Mouse (Mus musculus) stomach, embryonic 15.5 days (tissue): Measurements from ENCODE around the gene Mrps15. TPM values are rescaled to one million over a fixed set of nuclear protein-coding genes. Genes with fewer than 3 reads are reported as not detected.
A peak's percentile ranks its signal among the peaks of the same experiment; 100 is the strongest.

Experiments used
- ATAC-seq: fragments of 200-750 bp; cut with Nextera tagmentation; 2 replicates; pipeline ENCODE4 v1.8.0; 2017; ENCODE audit warnings: low read depth, moderate number of reproducible peaks, moderate TSS enrichment; ENCODE audit not compliant: insufficient read depth, low FRiP score
- H3K27ac ChIP-seq: fragments of 300-500 bp; sonication (generic); 2 replicates; pipeline ENCODE4 v1.5.1; 2015; ENCODE audit warnings: mild to moderate bottlenecking, inconsistent platforms
- H3K27me3 ChIP-seq: fragments of 300-500 bp; sonication (generic); replicated peaks from 2 replicates; pipeline ENCODE4 v1.6.1; 2015; ENCODE audit warnings: inconsistent platforms
- H3K36me3 ChIP-seq: fragments of 300-500 bp; sonication (generic); 2 replicates; pipeline ENCODE4 v1.6.1; 2015; ENCODE audit warnings: inconsistent platforms
- H3K4me1 ChIP-seq: fragments of 300-500 bp; sonication (generic); 2 replicates; pipeline ENCODE4 v1.6.1; 2015; ENCODE audit warnings: inconsistent platforms
- H3K4me2 ChIP-seq: fragments of 300-500 bp; sonication (generic); 2 replicates; pipeline ENCODE4 v1.6.1; 2015; ENCODE audit warnings: mild to moderate bottlenecking, inconsistent platforms
- H3K4me3 ChIP-seq: fragments of 300-500 bp; sonication (generic); replicated peaks from 2 replicates; pipeline ENCODE4 v1.5.1; 2015; ENCODE audit warnings: inconsistent platforms
- H3K9ac ChIP-seq: fragments of 300-500 bp; sonication (generic); 2 replicates; pipeline ENCODE4 v1.6.1; 2015; ENCODE audit warnings: inconsistent platforms
- H3K9me3 ChIP-seq: fragments of 300-500 bp; sonication (generic); 2 replicates; pipeline ENCODE4 v1.6.1; 2016; ENCODE audit warnings: inconsistent platforms
- WGBS: fragments of 180-500 bp; shearing (Covaris S2); methylation state at CpG from one replicate; pipeline ENCODE4 v1.1.7; 2015; 5-methylcytosine and 5-hydroxymethylcytosine counted together
- polyA plus RNA-seq: library from polyadenylated mRNA; unstranded; fragments of >200 nt; fragmentation: Nextera tagmentation; extraction: Ambion mirVana; gene quantifications from 2 replicates; pipeline ENCODE4 v1.2.1, GENCODE M21; 2015

Gene Mrps15
- polyA plus RNA-seq, 1 experiment from 2014 or later = 141 TPM

DNA sequence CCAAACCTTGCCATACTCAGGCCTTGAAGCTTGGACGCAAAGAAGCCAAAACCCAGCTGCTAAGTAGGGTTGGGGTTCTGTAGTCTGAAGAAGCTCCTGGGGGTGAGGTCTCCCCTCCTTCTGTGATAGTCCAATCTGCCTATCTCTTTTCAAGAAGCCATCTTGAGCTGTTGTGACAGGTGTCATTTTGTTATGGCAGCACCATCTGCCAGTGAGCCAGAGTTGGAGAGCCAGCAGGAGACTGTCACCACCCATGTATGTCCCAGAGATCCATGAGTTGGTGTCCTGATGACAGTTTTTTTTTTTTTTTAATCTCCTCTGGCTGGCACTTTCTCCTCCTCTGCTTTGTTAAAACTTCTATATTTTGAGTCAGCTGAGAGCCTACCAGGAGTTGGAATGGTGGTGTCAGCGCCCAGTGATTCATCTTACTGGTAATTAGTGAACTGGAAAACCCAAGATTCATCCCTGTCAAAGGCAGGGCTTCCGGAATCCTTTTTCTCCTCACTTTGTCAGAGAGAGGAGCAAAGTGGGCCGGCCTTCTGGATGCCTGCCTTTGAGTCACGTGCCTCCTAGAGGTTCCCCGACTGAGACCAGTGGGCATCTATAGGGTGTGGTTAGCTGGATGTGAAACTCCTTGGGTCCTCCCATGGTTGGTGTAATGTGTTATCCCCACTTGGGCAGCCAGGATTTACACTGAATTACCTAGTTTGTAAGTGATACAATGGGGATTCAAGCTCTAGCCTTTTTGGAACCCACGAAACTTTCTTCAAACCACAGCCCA, 55.5 kb downstream of the Mrps15 start:
- 42% methylated on average over 7 of the region's 7 CpGs for WGBS

DNA sequence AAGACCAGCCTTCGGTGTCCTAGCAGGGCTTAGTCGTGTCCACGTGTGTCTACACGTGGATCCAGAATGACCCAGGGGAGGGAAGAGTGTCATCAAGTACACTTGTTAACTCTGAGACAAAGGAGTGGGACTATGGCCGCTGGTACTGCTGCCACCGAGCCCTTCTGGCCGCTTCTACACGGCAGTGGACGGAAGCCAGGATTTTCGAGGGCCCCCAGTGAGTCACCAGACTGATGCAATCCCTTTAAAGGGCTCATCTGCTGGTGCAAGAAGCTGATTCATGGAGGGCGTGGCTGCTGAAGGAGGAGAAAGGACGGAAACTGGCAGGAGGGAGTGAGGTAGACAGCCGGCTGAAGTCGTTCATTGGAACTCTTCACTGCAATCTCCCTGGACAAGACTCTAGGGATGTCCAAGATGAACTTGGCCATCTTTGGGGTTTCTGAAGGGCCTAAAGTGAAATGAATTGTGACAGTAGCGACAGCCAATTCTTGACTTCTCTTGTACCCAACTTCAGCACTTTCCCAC, 56.4 kb downstream of the Mrps15 start:
- Histone ChIP-seq H3K36me3 (no peaks in the 10 kb centered on the region), H3K4me2 (peak overlapping the region; percentile 91), H3K9me3 (no peaks in the 10 kb centered on the region), H3K9ac (peak overlapping the region; percentile 17; the same call in 1 of the 2 replicates), H3K27me3 (no peaks in the 10 kb centered on the region), H3K27ac (peak overlapping the region; percentile 92), H3K4me3 (peak overlapping the region; percentile 97), H3K4me1 (peaks cover 28% of the 10 kb centered on the region)
- peak; percentile 78 for ATAC-seq
- whole genome bisulfite sequencing = under 1% methylated on average over 15 of the region's 15 CpGs

More for the DNA sequence above, 55.5 kb downstream of the Mrps15 start:
- Histone ChIP-seq H3K9ac (no peak overlapping the region), H3K4me3 (no peak overlapping the region), H3K4me1 (peaks cover 29% of the 10 kb centered on the region), H3K4me2 (peak overlapping the region; percentile 91), H3K9me3 (no peaks in the 10 kb centered on the region), H3K27ac (peak overlapping the region; percentile 92), H3K36me3 (no peaks in the 10 kb centered on the region), H3K27me3 (no peaks in the 10 kb centered on the region)
- no peak for ATAC-seq

DNA sequence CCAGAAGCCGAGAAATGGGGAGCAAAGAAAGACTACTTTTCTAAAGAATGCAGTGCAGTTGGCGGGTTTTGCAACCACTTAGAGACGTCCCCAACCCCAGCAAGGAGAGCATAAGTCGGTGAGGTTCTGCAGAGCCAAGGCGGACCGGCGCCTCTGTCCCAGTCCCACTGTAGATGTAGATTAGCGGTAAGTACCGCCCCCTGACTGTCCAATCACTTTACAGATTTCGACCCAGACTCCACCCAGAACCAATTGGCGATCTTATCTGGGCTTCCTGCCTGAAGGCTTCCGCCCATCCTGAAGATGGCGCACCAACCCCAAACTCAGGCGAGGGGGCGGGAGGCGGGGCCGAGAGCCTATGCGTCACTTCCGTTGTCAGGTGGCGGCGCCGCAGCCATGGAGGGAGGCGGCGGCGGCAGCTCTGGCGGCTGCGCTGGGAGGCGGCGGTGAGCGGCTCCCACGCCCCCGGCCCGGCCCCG, 56.9 kb downstream of the Mrps15 start, which contains the start of gene Stk40:
Gene Stk40 (plus strand): TSS at position 368 of the 479 bp plus-strand sequence.
- Histone ChIP-seq H3K9ac (peak within 1 kb of the TSS; percentile 75), H3K27ac (peak within 1 kb of the TSS; percentile 92), H3K9me3 (no peaks in the 10 kb centered on the region), H3K4me1 (peaks cover 33% of the 10 kb centered on the region), H3K27me3 (no peaks in the 10 kb centered on the region), H3K4me3 (peak within 1 kb of the TSS; percentile 97), H3K4me2 (peak within 1 kb of the TSS; percentile 91), H3K36me3 (no peaks in the 10 kb centered on the region)
- ATAC-seq = peak; percentile 95
- WGBS = under 1% methylated on average over 34 of the region's 34 CpGs

DNA sequence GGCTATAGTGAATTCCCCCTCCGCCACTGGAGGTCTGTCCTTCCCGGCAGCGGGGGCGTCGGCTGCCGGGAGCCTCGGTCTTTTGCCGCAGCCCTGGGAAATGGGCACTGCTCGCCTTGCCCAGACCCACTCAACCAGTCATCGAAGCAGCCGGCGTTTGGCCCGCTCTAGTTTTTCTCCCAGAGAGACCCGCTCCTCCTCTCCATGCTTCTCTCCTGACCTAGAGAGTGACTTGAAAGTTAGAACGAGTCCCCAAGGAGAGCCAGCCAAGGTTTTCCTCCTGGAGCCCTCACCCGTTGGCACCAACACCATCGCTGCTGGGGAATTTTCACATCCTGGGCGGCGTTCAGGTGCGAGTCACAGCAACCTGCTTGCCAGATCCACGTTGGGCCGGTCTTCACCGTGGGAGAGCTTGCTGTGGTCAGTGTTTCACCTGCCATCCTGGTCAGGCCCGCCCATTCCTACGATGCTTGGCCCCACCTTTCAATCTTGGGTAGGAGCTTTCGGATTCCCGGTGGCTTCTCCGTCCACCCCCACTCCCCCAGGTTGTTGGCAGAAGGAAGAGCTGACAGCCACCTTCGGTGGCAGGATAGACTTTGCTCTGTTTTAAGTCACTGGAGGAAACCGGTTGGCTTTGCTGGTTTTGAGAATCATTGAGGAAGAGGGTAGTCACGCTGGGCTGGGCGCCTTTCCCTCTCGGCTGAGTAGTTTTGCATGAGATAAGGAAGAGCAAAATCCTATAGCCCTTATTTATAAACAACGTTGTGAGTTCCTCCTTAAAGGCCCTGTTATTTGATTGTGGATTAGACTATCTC, 57.7 kb downstream of the Mrps15 start:
- Histone ChIP-seq H3K9ac (peak overlapping the region; percentile 75), H3K9me3 (no peaks in the 10 kb centered on the region), H3K4me1 (peaks cover 33% of the 10 kb centered on the region), H3K36me3 (no peaks in the 10 kb centered on the region), H3K4me2 (peak overlapping the region; percentile 83), H3K4me3 (peak overlapping the region; percentile 97), H3K27ac (peak overlapping the region; percentile 74), H3K27me3 (no peaks in the 10 kb centered on the region)
- 2% methylated on average over 33 of the region's 34 CpGs for WGBS
- no peak for ATAC-seq

Other genes starting within 250 kb of the Mrps15 start
- 1.8 and 1.9 TPM in 2 replicates for gene Csf3r, start 22.4 kb upstream of the Mrps15 start, polyA plus RNA-seq
- 13.5 and 13.9 TPM in 2 replicates for gene Oscp1, start 11.6 kb downstream of the Mrps15 start, polyA plus RNA-seq
- 46.7 and 48.0 TPM in 2 replicates for gene Lsm10, start 49.7 kb downstream of the Mrps15 start, polyA plus RNA-seq
- gene Stk40, start 57.0 kb downstream of the Mrps15 start, polyA plus RNA-seq = 28.6 and 29.1 TPM in 2 replicates
- gene Eva1b, start 100.8 kb downstream of the Mrps15 start, polyA plus RNA-seq = 59.0 and 60.0 TPM in 2 replicates
- 7.4 and 10.3 TPM in 2 replicates for gene Sh3d21, start 116.6 kb downstream of the Mrps15 start, polyA plus RNA-seq
- 182 and 203 TPM in 2 replicates for gene Thrap3, start 155.8 kb downstream of the Mrps15 start, polyA plus RNA-seq
- 34.1 and 36.9 TPM in 2 replicates for gene Map7d1, start 209.4 kb downstream of the Mrps15 start, polyA plus RNA-seq
- gene Trappc3, start 215.4 kb downstream of the Mrps15 start, polyA plus RNA-seq = 91.7 and 97.1 TPM in 2 replicates
- 13.4 and 14.2 TPM in 2 replicates for gene Col8a2, start 239.9 kb downstream of the Mrps15 start, polyA plus RNA-seq